Mouse (Mus musculus) C2C12 (cell line): Measurements from ENCODE around the gene Kdm4b.

Source experiments
- CTCF ChIP-seq: IDR thresholded peaks from one replicate; pipeline ENCODE4 v1.5.1; 2011; ENCODE audit not compliant: control insufficient read depth, insufficient read depth, insufficient read length
- MAX ChIP-seq: IDR thresholded peaks from one replicate; pipeline ENCODE4 v1.6.1; 2011; ENCODE audit warnings: mild to moderate bottlenecking, control low read depth
- USF1 ChIP-seq: IDR thresholded peaks from one replicate; pipeline ENCODE4 v1.6.1; 2011; ENCODE audit warnings: low read depth, mild to moderate bottlenecking, control low read depth, moderate library complexity

DNA sequence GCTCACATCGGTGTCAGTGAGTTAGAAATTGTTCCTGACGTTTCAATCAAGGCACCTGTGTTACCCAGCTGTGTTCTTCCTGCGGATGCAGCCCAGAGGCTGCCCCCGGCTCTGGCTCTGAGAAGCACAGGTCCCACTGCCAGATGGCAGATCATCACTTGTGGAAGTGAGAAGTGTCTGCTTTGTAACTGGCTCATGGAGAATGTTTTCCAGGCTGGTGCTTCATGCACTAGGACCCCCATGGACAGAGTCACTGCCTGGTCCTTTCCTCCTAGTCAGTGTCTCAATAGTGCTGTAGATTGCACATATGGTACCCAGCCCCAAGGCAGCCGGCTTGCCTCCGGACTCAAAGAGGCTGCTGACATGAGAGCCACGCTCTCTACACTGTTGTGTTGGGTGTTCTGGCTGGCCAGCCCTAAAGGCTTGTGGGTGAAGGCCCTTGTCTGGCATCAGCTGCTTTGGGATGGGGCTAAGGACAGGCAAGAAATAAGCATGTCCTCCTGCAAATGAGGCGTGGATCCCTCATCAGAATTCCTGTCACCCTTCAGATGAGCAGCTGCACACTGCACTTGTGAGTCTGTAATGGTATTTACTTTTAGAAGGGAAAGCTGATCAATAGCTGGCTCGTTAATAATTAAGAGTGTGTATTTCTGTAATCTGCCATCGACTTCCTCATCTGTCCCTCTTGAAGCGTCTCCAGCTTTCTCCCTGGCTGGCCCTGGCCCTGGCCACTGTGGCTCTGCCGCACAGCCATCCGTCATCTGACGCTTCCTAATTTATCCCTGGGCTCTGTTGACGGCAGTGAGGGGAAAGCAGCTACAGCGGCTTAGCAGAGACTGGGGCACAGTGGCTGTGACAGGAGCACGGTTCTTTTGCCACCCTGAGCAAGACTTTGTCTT, 47.5 kb downstream of the Kdm4b start:
- TF ChIP-seq MAX (no peak), USF1 (no peak), CTCF (no peak)
